Mouse (Mus musculus) hematopoietic stem cell, adult 5-6 weeks (primary cell): ENCODE results near the gene Tmem247. TPM values are rescaled to one million over a fixed set of nuclear protein-coding genes. Genes with fewer than 3 reads are reported as not detected.

ENCODE experiments used
- ATAC-seq, 2 experiments: fragments of 125-278 bp in 1 of 2; replicated peaks in 1 of 2; 2 replicates each; pipeline ENCODE4 v1.8.0; 2016 to 2017; ENCODE audit warnings: inconsistent platforms in 2 of 2, mild to moderate bottlenecking in 2 of 2, moderate number of reproducible peaks in 2 of 2, low read depth in 1 of 2, moderate TSS enrichment in 1 of 2; ENCODE audit not compliant: low FRiP score in 2 of 2, poor library complexity in 2 of 2, severe bottlenecking in 2 of 2, insufficient read depth in 1 of 2, low TSS enrichment in 1 of 2
- total RNA-seq: library from RNA; stranded (forward); fragments of 172-1452, 232-1000 nt; gene quantifications from 2 replicates; pipeline ENCODE4 v1.2.3, GENCODE M21; 2017

Tmem247 gene
- total RNA-seq, 1 experiment from 2014 or later, result not detected

- no peak for ATAC-seq
Measured at GRCm38 (mm10) chr17:86970026-86970750, 53.0 kb downstream of the Tmem247 start.

GRCm38 (mm10) chr17:86971036-86971435 is 53.9 kb downstream of the Tmem247 start:
- ATAC-seq, result no peak

DNA sequence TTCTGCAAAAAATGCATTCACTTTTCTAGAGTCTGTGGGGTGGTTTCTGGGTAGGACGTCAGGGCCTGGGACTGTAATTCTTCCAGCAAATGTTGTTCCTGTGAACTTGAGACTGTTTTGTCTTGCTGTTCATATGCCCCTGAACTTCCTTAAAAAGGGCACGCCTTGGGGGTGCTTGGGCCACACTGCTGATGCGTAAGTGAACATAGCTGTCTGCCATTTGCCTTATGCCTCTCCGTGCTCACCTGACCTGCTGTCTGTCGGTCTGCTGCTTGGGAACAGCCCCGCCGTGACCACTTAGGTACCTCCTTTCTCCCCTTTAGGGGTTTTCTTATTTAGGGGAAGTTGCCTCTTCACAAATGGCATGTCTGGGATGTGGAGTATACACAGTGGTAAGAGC is 54.7 kb downstream of the Tmem247 start:
- ATAC-seq, result no peak

Other genes starting within 250 kb of the Tmem247 start
- gene Epas1, start 163.6 kb upstream of the Tmem247 start, total RNA-seq, result not detected in 2 replicates
- gene Atp6v1e2, start 30.5 kb downstream of the Tmem247 start, total RNA-seq, result not detected in 2 replicates
- gene Rhoq, start 45.7 kb downstream of the Tmem247 start, total RNA-seq, result 12.7 and 15.2 TPM in 2 replicates
- gene Pigf, start 108.1 kb downstream of the Tmem247 start, total RNA-seq, result 22.9 and 35.6 TPM in 2 replicates
- 68.8 and 78.7 TPM in 2 replicates for gene Cript, start 108.2 kb downstream of the Tmem247 start, total RNA-seq
- gene Socs5, start 190.3 kb downstream of the Tmem247 start, total RNA-seq, result 16.4 and 20.0 TPM in 2 replicates